Mouse (Mus musculus) midbrain, embryonic 14.5 days (tissue): Measurements from ENCODE around the gene Hist1h2ad. TPM values are rescaled to one million over a fixed set of nuclear protein-coding genes. Genes with fewer than 3 reads are reported as not detected.
A peak's percentile ranks its signal among the peaks of the same experiment; 100 is the strongest.
"Not testable (repeated sequence)": the region's sequence is repeated elsewhere in the genome, so short reads cannot be mapped to it uniquely, and the experiment has no call there.

Source experiments
- ATAC-seq: fragments of 200-750 bp; cut with Nextera tagmentation; 2 replicates; pipeline ENCODE4 v1.8.0; 2017; ENCODE audit warnings: moderate number of reproducible peaks, moderate library complexity; ENCODE audit not compliant: low FRiP score, low TSS enrichment
- DNase-seq: peaks from one replicate; pipeline ENCODE4 v3.0.0-alpha.2; 2015
- H3K27ac ChIP-seq: fragments of 300-500 bp; sonication (generic); replicated peaks from 2 replicates; pipeline ENCODE4 v1.5.1; 2014; ENCODE audit warnings: mild to moderate bottlenecking, low read depth, low read length, moderate library complexity
- H3K27me3 ChIP-seq: fragments of 300-500 bp; sonication (generic); 2 replicates; pipeline ENCODE4 v1.6.1; 2014; ENCODE audit warnings: low read length, control low read depth, mixed read lengths; ENCODE audit not compliant: control insufficient read depth, insufficient read depth
- H3K36me3 ChIP-seq: fragments of 300-500 bp; sonication (generic); 2 replicates; pipeline ENCODE4 v1.6.1; 2014; ENCODE audit warnings: low read length, control low read depth; ENCODE audit not compliant: control insufficient read depth, insufficient read depth
- H3K4me1 ChIP-seq: fragments of 300-500 bp; sonication (generic); 2 replicates; pipeline ENCODE4 v1.6.1; 2014; ENCODE audit warnings: mild to moderate bottlenecking, antibody characterized with exemption, low read length, control low read depth; ENCODE audit not compliant: control insufficient read depth, insufficient read depth
- H3K4me2 ChIP-seq: fragments of 300-500 bp; sonication (generic); 2 replicates; pipeline ENCODE4 v1.6.1; 2014; ENCODE audit warnings: mild to moderate bottlenecking, low read length, moderate library complexity
- H3K4me3 ChIP-seq: fragments of 300-500 bp; sonication (generic); replicated peaks from 2 replicates; pipeline ENCODE4 v1.5.1; 2014; ENCODE audit warnings: low read depth, low read length
- H3K9ac ChIP-seq: fragments of 300-500 bp; sonication (generic); replicated peaks from 2 replicates; pipeline ENCODE4 v1.6.1; 2014; ENCODE audit warnings: mild to moderate bottlenecking, low read length, moderate library complexity
- H3K9me3 ChIP-seq: fragments of 300-500 bp; sonication (generic); 2 replicates; pipeline ENCODE4 v1.6.1; 2016; ENCODE audit warnings: low read length, control low read depth, mixed read lengths; ENCODE audit not compliant: control insufficient read depth
- WGBS: fragments of 180-500 bp; shearing (Covaris S2); extraction: QIAGEN DNeasy Blood & Tissue Kit; methylation state at CpG from one replicate; pipeline ENCODE4 v1.1.7; 2014; 5-methylcytosine and 5-hydroxymethylcytosine counted together
- polyA plus RNA-seq: library from polyadenylated mRNA; unstranded; fragments of >200 nt; fragmentation: Nextera tagmentation; extraction: Ambion mirVana; gene quantifications from 2 replicates; pipeline ENCODE4 v1.2.1, GENCODE M21; 2014

Gene Hist1h2ad
- polyA plus RNA-seq, 1 experiment from 2014 or later = 2.1 TPM

- no peak for ATAC-seq
- no peaks in the 10 kb centered on the region for H3K9me3 ChIP-seq
- peak overlapping the region; percentile 51 for H3K4me3 ChIP-seq
- no peaks in the 10 kb centered on the region for H3K27me3 ChIP-seq
- peaks cover 16% of the 10 kb centered on the region for H3K4me1 ChIP-seq
- H3K4me2 ChIP-seq = peak overlapping the region; percentile 90
- H3K27ac ChIP-seq = peak overlapping the region; percentile 94
- peak; percentile 84 for DNase-seq
- H3K9ac ChIP-seq = peak overlapping the region; percentile 60
- H3K36me3 ChIP-seq = no peaks in the 10 kb centered on the region
- WGBS = under 1% methylated on average over 21 of the region's 21 CpGs
These were observed 10.9 kb downstream of the Hist1h2ad start for GRCm38 (mm10) chr13:23585029-23585441.

GRCm38 (mm10) chr13:23585442-23586098 is 11.4 kb downstream of the Hist1h2ad start:
- peak overlapping the region; percentile 60 for H3K9ac ChIP-seq
- peak; percentile 91 for DNase-seq
- H3K4me2 ChIP-seq = peak overlapping the region; percentile 90
- not testable (repeated sequence) for H3K27me3 ChIP-seq, H3K36me3 ChIP-seq, H3K9me3 ChIP-seq
- H3K4me3 ChIP-seq = peak overlapping the region; percentile 51
- peak overlapping the region; percentile 94 for H3K27ac ChIP-seq
- H3K4me1 ChIP-seq = peaks cover 16% of the 10 kb centered on the region
- under 1% methylated on average over 31 of the region's 36 CpGs for WGBS
- ATAC-seq = peak; percentile 90

DNA sequence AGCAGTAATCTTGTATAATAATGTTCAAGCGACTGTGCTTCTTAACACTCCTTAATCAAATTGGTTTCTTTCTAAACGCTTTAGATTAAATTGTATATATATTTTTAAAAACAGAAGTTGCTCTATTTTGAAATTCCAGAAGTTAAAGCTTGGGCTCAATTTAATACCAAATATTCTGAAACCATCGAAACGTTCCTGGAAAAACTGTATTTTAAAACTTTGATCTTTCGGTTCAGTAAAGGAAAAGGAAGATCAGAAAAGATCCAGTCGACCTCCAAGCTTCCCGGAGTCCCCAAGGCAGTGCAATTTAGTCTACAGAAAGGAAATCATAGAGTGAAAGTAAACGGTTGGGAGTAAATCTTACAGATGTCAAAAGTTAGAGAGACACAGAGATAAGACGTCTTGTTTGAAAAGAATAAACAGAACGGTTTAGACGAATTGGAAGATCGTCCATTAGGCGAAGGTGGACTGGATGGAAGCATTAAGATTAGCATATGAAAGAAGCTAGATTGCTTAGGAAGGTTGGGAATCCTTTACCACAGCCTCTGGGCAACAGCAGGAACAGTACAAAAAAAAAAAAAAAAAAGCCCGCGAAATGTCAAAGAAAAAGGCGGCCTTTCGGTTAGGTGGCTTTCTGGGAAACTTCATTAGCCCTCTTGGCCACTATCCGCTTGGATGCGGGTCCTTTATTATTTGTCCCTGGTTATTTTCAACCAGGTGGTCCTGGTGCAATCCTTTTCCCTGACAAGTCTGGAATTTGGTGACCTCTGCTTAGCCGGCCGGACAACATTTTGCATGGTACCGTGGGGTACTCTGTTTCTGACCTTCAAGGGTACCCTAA is 12.1 kb downstream of the Hist1h2ad start:
- under 1% methylated on average over 22 of the region's 22 CpGs for WGBS
- H3K9me3 ChIP-seq = no peaks in the 10 kb centered on the region
- peak overlapping the region; percentile 23; the same call in 1 of the 2 replicates for H3K27ac ChIP-seq
- peak overlapping the region; percentile 51 for H3K4me3 ChIP-seq
- no peak for ATAC-seq
- no peaks in the 10 kb centered on the region for H3K27me3 ChIP-seq
- no peaks in the 10 kb centered on the region for H3K36me3 ChIP-seq
- peaks cover 16% of the 10 kb centered on the region for H3K4me1 ChIP-seq
- H3K9ac ChIP-seq = no peak overlapping the region; the same call in 1 of the 2 replicates
- DNase-seq = peak; percentile 34
- peak overlapping the region; percentile 90 for H3K4me2 ChIP-seq

- H3K4me1 ChIP-seq = peaks cover 13% of the 10 kb centered on the region
- 2% methylated on average over 1 of the region's 1 CpGs for WGBS
- 0 out of 2 replicates have a peak overlapping the region, but pooled peaks have one; percentile 23 for H3K27ac ChIP-seq
- H3K4me2 ChIP-seq = peak overlapping the region; percentile 90
- H3K4me3 ChIP-seq = peak overlapping the region; percentile 51
- no peaks in the 10 kb centered on the region for H3K9me3 ChIP-seq
- H3K36me3 ChIP-seq = no peaks in the 10 kb centered on the region
- H3K27me3 ChIP-seq = no peaks in the 10 kb centered on the region
- no peak for DNase-seq
- H3K9ac ChIP-seq = no peak overlapping the region; the same call in 1 of the 2 replicates
- no peak for ATAC-seq
These were observed 12.7 kb downstream of the Hist1h2ad start for GRCm38 (mm10) chr13:23586940-23587225.

DNA sequence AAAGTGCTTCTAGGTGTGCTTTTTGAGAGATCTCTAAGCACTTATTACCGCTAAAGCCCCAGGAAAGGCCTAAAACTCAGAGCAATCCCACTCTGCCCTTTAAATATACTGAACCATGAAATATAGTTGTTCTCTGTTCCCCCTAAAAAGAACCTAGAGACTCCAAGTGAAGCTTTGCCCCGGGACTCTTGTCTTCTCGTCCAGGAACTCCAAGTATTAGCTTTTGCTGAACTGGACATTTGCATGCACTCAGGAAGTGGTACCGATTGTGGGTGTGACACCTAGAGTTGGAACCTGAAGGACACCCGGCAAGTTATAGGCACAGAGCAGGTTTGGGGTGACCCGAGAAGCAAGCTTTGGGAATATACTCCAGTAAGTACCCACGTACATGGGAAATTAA is 17.0 kb downstream of the Hist1h2ad start:
- WGBS = 93% methylated on average over 7 of the region's 7 CpGs
- Histone ChIP-seq H3K4me3 (no peak overlapping the region), H3K4me1 (no peaks in the 10 kb centered on the region; the same call in 1 of the 2 replicates), H3K36me3 (no peaks in the 10 kb centered on the region), H3K4me2 (no peak overlapping the region), H3K9me3 (no peaks in the 10 kb centered on the region), H3K27ac (no peak overlapping the region), H3K27me3 (no peaks in the 10 kb centered on the region), H3K9ac (no peak overlapping the region)
- ATAC-seq (no peak), DNase-seq (no peak)

- not testable (repeated sequence) for ATAC-seq, H3K9ac ChIP-seq, H3K4me2 ChIP-seq, H3K27ac ChIP-seq, H3K9me3 ChIP-seq, H3K4me3 ChIP-seq, DNase-seq, H3K36me3 ChIP-seq, H3K27me3 ChIP-seq, H3K4me1 ChIP-seq
- 97% methylated on average over 7 of the region's 7 CpGs for WGBS
These were observed 17.7 kb downstream of the Hist1h2ad start for GRCm38 (mm10) chr13:23591886-23592285.

DNA sequence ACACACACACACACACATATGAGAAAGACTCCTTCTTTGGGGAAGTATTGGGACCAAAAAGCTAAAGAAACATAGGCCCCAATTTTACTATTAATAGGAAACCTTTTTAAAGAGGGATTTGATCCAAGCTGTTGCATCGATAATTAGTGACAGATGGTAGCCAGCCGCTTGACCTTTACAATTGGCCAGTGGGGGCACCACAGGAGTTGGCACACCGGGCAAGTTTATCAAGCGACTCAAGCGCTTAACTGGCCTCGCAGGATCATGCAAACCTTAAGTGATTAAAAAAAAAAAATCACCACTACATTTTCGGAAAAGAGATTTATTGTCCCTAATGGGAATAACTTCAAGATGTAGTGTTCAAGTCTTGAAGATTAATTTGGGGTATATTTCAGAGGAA is 18.4 kb downstream of the Hist1h2ad start:
- Histone ChIP-seq H3K4me2 (no peak overlapping the region), H3K4me3 (no peak overlapping the region), H3K36me3 (no peaks in the 10 kb centered on the region), H3K4me1 (no peaks in the 10 kb centered on the region), H3K9ac (no peak overlapping the region), H3K9me3 (no peaks in the 10 kb centered on the region), H3K27me3 (no peaks in the 10 kb centered on the region), H3K27ac (no peak overlapping the region)
- 89% methylated on average over 7 of the region's 7 CpGs for WGBS
- ATAC-seq (no peak), DNase-seq (no peak)

DNA sequence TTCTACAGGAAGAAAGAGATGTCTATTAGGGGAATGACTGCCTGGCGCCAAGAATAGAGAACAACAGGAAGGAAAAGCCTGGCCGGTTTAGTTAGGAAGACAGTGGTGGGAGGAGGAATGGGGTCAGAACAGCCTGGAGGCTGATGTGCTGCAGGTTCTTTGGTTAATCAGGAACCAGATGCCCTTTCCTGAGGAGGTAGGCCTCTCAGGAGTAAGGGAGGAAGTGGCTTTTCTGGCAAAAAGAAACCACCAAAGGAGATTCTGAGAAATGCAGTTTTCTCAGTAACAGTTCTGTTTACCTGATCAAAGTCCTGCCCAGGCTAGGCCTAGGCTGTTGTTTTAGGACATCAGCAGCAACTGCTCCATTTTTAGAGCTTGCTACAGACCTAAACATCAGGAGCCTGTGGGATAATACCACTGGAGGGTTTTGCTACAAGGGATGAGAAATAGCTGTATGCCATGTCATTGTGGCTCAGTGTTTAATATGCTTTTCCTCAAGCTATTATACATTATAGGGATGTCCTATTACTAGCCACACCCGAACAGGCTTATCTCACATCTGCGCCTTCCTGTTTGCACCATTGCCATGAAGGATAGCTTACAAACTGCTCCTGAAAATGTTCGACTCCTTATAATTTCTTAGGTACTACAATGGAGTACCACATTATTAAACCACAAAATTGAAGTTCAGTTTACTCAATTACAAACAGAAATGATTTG is 19.0 kb downstream of the Hist1h2ad start:
- Histone ChIP-seq H3K27me3 (no peaks in the 10 kb centered on the region), H3K4me3 (no peak overlapping the region), H3K9me3 (no peaks in the 10 kb centered on the region), H3K36me3 (no peaks in the 10 kb centered on the region), H3K9ac (no peak overlapping the region), H3K4me1 (no peaks in the 10 kb centered on the region), H3K4me2 (no peak overlapping the region), H3K27ac (no peak overlapping the region)
- 86% methylated on average over 5 of the region's 5 CpGs for WGBS
- no peak for ATAC-seq
- no peak for DNase-seq
